Mouse (Mus musculus): ENCODE measurements around the gene Cdh18. TPM values are rescaled to one million over a fixed set of nuclear protein-coding genes. Genes with fewer than 3 reads are reported as not detected.
"Not testable (repeated sequence)": the region's sequence is repeated elsewhere in the genome, so short reads cannot be mapped to it uniquely, and the experiment has no call there.

The Cdh18 gene
- total RNA-seq (2015; ENCODE audit: low replicate concordance) (not detected in 2 replicates), total RNA-seq (2017; ENCODE audit: low replicate concordance) (not detected in 2 replicates)

GRCm38 (mm10) chr15:22548711-22549271, at the start of gene Cdh18:
Cdh18 (plus strand) TSS chr15:22549022.
- no peak for ATAC-seq (replicated peaks; ENCODE audit: low FRiP score, poor library complexity, severe bottlenecking)

DNA sequence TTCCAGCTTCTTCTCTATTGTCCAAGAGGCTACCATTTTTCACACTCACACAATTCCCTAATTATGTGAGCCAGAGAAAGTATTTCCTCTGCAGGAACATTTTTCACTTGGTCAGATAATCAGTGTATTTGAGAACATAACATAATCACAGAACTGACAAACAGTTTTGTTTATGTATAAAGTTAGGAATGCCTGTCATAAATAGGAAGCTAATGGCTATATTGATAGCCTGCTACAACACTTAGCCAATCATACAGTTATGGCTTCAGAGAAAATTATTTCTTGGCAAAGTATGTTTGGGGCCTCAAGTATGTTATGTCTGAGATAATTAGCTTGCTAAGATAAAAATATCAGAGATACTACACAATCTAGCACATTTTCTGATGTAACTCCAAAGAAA, 37.6 kb upstream of the Cdh18 start:
- no peak for ATAC-seq (replicated peaks; ENCODE audit: low FRiP score, poor library complexity, severe bottlenecking)

DNA sequence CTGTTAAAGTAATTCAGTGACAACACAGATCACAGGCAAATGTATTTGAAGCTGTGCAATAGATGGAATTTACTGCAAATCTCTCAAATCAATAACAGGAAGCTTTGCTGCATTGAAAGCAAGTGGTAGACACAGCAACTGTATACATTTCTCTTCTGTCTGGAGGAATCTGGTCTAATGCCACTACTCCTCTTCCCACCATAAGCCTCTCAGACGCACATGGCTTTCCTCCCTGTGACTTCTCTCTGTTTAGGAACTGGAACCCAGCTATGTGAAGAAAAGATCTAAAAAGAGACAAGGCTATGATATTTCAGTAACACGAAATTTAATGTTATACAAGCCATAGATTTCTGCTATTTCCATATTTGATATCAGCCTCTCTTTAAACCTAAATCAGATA, 13.0 kb upstream of the Cdh18 start:
- no peak for ATAC-seq (replicated peaks; ENCODE audit: low FRiP score, poor library complexity, severe bottlenecking)

DNA sequence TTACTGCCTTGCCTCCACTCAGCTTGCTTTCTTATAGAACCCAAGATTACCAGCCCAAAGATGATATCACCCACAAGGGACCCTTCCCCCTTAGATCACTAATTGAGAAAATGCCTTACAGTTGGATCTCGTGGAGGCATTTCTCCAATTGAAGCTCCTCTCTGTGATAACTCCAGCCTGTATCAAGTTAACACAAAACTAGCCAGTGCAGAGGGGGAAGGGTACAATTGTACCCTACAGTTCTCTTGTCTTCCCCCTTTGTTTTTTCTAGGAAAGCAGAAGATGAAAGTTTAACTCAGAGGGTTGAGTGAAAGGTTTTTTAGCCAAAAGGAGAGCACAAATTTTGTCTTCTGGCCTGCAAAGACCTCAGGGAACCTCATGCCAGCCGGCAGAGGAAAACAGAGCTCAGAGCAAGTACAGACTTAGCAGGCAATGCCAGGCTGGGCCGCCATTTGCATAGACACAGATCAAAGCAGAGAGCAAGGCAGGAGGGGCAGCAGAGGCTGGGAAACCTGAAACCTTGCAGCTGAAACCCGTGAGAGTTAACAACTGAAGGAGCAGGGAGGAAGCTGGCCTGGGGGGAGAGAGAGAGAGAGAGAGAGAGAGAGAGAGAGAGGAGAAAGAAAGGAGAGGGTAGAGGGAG, 29.3 kb downstream of the Cdh18 start:
- no peak for ATAC-seq (replicated peaks; ENCODE audit: low FRiP score, poor library complexity, severe bottlenecking)

GRCm38 (mm10) chr15:22578617-22578990, 29.8 kb downstream of the Cdh18 start:
- no peak for ATAC-seq (replicated peaks; ENCODE audit: low FRiP score, poor library complexity, severe bottlenecking)

GRCm38 (mm10) chr15:22584667-22585066, 35.8 kb downstream of the Cdh18 start:
- no peak for ATAC-seq (replicated peaks; ENCODE audit: low FRiP score, poor library complexity, severe bottlenecking)

DNA sequence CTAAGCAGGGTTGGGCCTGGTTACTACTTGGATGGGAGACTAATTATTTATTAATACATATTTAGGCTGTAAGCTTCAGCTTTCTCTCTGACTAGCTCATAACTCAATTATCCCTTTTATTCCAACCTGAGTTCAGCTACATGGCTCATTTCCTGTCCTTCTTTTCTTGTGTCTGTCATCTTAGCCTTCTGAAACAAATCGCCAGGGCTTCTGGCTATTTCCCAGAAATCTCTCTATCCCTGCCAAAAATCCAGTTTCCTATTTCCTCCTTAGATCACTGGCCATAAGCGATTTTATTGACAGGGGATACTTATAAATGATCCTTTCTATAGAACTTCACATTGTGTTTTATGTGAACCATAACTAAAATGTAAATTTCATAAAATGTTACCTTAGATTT, 167.6 kb downstream of the Cdh18 start:
- no peak for ATAC-seq (replicated peaks; ENCODE audit: low FRiP score, poor library complexity, severe bottlenecking)

DNA sequence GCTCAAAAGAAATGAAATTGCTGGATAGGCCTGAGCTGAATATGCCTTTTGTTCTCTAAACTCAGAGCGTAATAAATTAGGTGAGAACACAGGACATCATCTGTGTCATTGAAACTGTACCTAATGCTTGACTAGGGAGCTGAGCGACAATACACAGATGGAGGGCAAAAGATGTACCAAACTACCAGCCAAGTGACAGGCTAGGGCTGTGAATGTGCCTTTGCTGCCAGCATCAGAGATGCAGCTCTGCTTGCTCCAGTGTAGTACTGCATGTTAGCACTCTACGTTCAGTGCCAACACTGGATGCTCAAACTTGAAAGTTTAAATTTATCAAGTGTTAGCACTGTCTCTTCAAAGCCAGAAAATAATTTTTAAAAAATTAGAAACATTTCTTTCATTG, 168.9 kb downstream of the Cdh18 start:
- no peak for ATAC-seq (replicated peaks; ENCODE audit: low FRiP score, poor library complexity, severe bottlenecking)

DNA sequence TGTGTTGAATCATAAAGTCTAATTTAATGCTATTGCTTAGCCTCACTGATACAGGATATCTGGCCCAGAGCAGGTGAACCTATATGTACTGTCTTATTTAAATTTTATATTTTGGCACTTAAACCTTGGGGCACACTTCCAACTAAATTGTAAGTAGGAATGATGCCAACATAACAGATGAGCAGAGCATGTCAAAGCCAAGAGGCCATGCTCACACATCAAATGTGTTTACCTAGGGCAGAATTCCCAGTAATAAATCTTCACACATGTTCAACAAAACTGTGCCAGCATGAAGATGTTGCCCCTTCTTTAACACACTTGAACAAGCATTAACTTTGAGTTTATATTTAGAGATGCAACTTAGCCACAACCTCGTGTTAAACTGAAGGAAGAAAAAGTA, 177.8 kb downstream of the Cdh18 start:
- ATAC-seq (replicated peaks; ENCODE audit: low FRiP score, poor library complexity, severe bottlenecking), result no peak

GRCm38 (mm10) chr15:22733039-22733438, 184.2 kb downstream of the Cdh18 start:
- ATAC-seq (replicated peaks; ENCODE audit: low FRiP score, poor library complexity, severe bottlenecking), result no peak

- ATAC-seq (replicated peaks; ENCODE audit: low FRiP score, poor library complexity, severe bottlenecking), result no peak
Measured at GRCm38 (mm10) chr15:22736165-22736564, 187.3 kb downstream of the Cdh18 start.

DNA sequence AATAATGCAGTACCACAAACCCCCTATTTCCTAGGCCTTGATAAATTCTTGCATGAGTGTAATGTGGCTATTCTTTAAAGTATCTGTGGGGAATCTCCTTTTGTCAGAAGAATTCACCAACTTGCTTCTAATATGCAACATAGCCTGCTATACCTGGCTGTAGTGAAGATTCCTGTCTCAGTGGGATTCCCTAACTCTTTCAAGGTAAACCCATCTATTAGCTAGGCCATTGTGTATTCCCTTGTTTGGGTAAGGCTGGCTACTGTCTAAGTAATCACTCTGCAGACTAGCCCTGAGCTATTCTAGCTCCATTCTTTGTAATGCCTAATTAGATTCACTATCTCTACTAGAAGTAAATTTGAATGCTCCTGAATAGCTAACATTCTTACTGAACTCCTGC, 212.4 kb downstream of the Cdh18 start:
- ATAC-seq (replicated peaks; ENCODE audit: low FRiP score, poor library complexity, severe bottlenecking), result not testable (repeated sequence)

DNA sequence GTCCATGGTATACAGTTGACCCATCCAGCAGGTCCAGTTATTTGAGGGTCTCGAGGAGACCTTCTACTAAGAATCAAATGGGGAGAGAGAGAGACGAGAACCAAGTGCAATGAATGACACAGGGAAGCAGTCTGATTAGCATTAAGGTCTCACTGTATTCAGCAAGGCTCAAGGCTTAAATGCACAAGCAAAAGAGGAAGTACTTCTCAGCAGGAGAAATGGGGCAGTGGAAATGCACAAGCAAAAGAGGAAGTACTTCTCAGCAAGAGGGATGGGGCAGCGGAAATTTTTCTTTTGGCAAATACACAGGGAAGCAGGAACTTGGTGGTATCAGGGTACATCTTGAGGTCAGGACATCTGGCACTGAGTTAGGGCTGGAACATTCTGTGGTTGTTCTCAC, 217.8 kb downstream of the Cdh18 start:
- ATAC-seq (replicated peaks; ENCODE audit: low FRiP score, poor library complexity, severe bottlenecking), result not testable (repeated sequence)

DNA sequence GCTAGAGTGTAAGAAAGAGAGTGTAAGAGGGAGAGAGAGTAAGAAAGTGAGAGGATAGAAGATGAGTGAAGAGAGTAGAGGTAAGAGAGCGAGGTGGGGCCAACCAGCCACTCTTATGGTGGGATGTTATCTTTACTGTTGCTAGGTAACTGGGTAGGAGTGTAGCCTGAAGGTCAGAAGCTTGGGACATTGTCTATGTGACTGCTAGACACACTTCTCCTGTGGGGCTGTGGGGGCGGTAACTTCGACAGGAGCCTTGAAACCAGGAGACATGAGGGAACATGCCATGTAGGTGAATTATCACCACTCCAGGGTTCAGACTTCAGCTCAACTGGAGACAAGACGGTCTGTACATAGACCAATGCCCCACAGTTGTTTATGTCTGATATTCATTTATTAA, 227.5 kb downstream of the Cdh18 start:
- no peak for ATAC-seq (replicated peaks; ENCODE audit: low FRiP score, poor library complexity, severe bottlenecking)

- no peak for ATAC-seq (replicated peaks; ENCODE audit: low FRiP score, poor library complexity, severe bottlenecking)
Measured at GRCm38 (mm10) chr15:22789696-22790095, 240.9 kb downstream of the Cdh18 start.

- ATAC-seq (replicated peaks; ENCODE audit: low FRiP score, poor library complexity, severe bottlenecking), result no peak
Measured at GRCm38 (mm10) chr15:22791791-22792190, 243.0 kb downstream of the Cdh18 start.

DNA sequence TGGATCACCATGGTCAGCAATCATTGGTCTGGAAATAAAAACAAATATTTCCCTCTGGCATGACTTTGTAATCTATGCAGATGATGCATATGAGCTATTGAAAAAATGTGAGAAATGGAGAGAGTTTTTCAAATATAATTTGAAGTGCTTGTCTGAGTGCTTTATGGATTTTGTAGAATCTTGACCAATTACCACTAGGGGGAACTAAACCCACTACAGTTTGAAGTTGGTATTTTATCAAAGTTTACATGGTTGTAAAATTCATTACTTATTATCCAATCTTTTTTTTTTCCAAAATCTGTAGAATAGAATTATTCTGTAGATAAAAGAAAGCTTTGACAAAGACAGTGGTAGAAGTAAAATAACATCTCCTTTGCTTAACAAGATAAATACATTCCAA, 284.3 kb downstream of the Cdh18 start:
- ATAC-seq (replicated peaks; ENCODE audit: low FRiP score, poor library complexity, severe bottlenecking), result no peak

DNA sequence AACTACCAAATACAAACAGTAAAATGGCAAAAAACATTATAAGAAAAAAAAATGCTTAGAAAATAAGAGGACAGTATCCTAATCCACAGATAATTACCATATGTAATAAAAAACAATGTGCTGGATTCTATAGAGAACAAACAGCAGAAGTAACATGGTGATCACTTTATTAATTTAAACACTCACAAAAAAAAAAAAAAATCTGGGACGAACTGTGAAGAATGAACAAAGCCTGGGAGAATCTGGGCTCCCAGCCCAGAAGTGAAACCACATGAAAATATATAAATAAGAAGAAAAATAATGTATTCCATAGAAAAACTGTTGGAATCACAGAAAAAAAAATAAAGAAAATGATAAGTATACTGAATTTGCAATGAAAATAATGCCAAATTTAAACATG, 288.4 kb downstream of the Cdh18 start:
- no peak for ATAC-seq (replicated peaks; ENCODE audit: low FRiP score, poor library complexity, severe bottlenecking)

GRCm38 (mm10) chr15:22857704-22858103, 308.9 kb downstream of the Cdh18 start:
- ATAC-seq (replicated peaks; ENCODE audit: low FRiP score, poor library complexity, severe bottlenecking), result no peak

- ATAC-seq (replicated peaks; ENCODE audit: low FRiP score, poor library complexity, severe bottlenecking), result no peak
Measured at GRCm38 (mm10) chr15:22870679-22871078, 321.9 kb downstream of the Cdh18 start.

- no peak for ATAC-seq (replicated peaks; ENCODE audit: low FRiP score, poor library complexity, severe bottlenecking)
Measured at GRCm38 (mm10) chr15:22897724-22898123, 348.9 kb downstream of the Cdh18 start.

DNA sequence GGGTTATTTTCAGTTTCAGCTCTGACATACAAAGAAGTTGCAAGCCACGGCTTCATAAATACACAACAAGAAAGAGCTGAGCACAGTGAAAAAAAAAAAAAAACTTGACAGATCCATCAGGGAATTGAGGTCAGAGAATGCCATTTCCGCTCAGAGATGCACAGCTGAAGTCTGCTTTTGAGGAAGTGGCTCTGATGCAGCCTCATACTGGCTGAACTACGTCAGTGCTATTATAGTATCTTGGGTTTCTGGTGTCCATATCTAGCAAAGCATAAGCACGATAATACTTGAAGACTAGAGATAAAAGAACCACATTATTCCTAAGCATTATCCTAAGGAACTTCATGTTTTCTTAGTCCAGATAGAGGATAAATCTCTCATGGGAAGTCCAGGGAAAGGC, 349.4 kb downstream of the Cdh18 start:
- no peak for ATAC-seq (replicated peaks; ENCODE audit: low FRiP score, poor library complexity, severe bottlenecking)
